Mouse (Mus musculus): ENCODE measurements around the gene Marveld2.

GRCm38 (mm10) chr13:100597284-100597683, 19.5 kb downstream of the Marveld2 start:
- TF ChIP-seq CTCF (IDR thresholded peaks at IDR 0.05; ENCODE audit: low read depth), result no peak
- TF ChIP-seq EP300 (optimal IDR thresholded peaks at IDR 0.05), result no peak

All from stomach, postnatal 0 days (tissue).